Comparison of ENCODE assay signal across 11 mouse cellular contexts in the genomic region with DNA sequence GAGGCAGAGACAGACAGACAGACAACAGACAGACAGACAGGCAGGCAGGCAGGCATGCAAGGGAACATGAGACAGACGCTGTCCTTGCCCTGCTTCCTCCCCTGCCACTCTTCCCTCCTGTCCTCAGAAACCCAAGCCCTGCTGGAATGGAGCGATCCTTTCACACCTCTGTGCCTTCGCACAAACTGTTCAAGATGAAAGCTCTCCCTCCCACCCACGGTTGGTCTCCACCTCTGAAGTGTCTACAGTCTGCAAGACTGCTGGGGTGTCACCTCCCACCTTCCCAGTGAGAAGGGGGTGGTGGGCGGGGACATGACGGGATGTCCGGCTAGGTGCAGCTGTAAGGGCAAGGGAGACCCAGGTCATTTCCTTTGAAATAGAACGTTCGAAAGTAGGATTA. TPM values are rescaled to one million over a fixed set of nuclear protein-coding genes. Genes with fewer than 3 reads are reported as not detected.
DNase-seq lines count a peak whose midpoint lies in the region.
"Had no signal": no experiment of that assay in that cellular context is flagged by ENCODE, and none has a peak within 500 bp of the region (broad histone marks: within the 10 kb centered on the region; RNA-seq: fewer than 3 reads in every experiment).

No protein-coding gene starts in this region.

- H3K9me3 ChIP-seq in heart, embryonic 10.5 days = no peaks in the 10 kb centered on the region
- H3K9me3 ChIP-seq: limb, embryonic 12.5 days had no signal

- H3K27me3 ChIP-seq in heart, embryonic 10.5 days (ENCODE audit: insufficient read depth, poor library complexity, severe bottlenecking) = no peaks in the 10 kb centered on the region

- no peak for DNase-seq in heart, embryonic 10.5 days (ENCODE audit: low spot score)
- DNase-seq in heart, postnatal 10 days = no peak
- DNase-seq in left cerebral cortex, adult 18-20 months (ENCODE audit: low spot score in 2 of 2) = peak; percentile 59 to 78
- DNase-seq in left cerebral cortex, adult 11 months (ENCODE audit: low spot score) = no peak
- DNase-seq in frontal cortex, postnatal 14 days (ENCODE audit: low spot score in 2 of 2) = peak; percentile 29 to 51
- DNase-seq in right cerebral cortex, postnatal 25 days = peak; percentile 36
- no peak for DNase-seq in urinary bladder, adult 18-20 months (ENCODE audit: low spot score in 2 of 2)
- no peak for DNase-seq in adrenal gland, postnatal 36 days
- DNase-seq: kidney, postnatal 36 days; lung, adult 18-20 months had no signal

- H3K36me3 ChIP-seq in heart, embryonic 10.5 days = no peaks in the 10 kb centered on the region
- H3K36me3 ChIP-seq: limb, embryonic 12.5 days had no signal

- WGBS in heart, embryonic 10.5 days = 31% methylated on average over 9 of the region's 9 CpGs

- intact Hi-C loops in heart, postnatal 10 days (cut with DNase I) = no loop called here

- H3K4me1 ChIP-seq in heart, embryonic 10.5 days = peaks cover 40% of the 10 kb centered on the region

- H3K4me3 ChIP-seq in heart, embryonic 10.5 days = no peak overlapping the region
- H3K4me3 ChIP-seq: limb, embryonic 12.5 days had no signal

- peak overlapping the region; percentile 67; the same call in 1 of the 2 replicates for H3K27ac ChIP-seq in heart, embryonic 10.5 days

RNA-seq across cellular contexts. Expression of a gene that starts 2.9 kb away (rescaled TPM):
- polyA plus RNA-seq in heart, embryonic 10.5 days (2016; fragmentation: Nextera tagmentation; extraction: Ambion mirVana) = 14.6 and 18.7 TPM in 2 replicates
- total RNA-seq in heart, postnatal 10 days (2021) = 10 to 100 TPM; 60.5 to 70.1 TPM
- 10 to 100 TPM; 41.5 to 43.6 TPM for total RNA-seq in left cerebral cortex, adult 18-20 months (2021)
- total RNA-seq in adrenal gland, postnatal 36 days (2021) = 10 to 100 TPM; 17.0 to 21.4 TPM

RNA-seq across cellular contexts. Expression of a gene that starts 29.1 kb away (rescaled TPM):
- polyA plus RNA-seq in heart, embryonic 10.5 days (2016; fragmentation: Nextera tagmentation; extraction: Ambion mirVana) = 126 and 148 TPM in 2 replicates
- total RNA-seq in heart, postnatal 10 days (2021) = 10 to 100 TPM; 70.8 to 74.4 TPM
- total RNA-seq in left cerebral cortex, adult 18-20 months (2021) = 10 to 100 TPM; 84.7 to 86.8 TPM
- 10 to 100 TPM; 73.9 to 81.7 TPM for total RNA-seq in adrenal gland, postnatal 36 days (2021)

RNA-seq across cellular contexts. Expression of a gene that starts 34.1 kb away (rescaled TPM):
- polyA plus RNA-seq in heart, embryonic 10.5 days (2016; fragmentation: Nextera tagmentation; extraction: Ambion mirVana) = 35.6 and 47.2 TPM in 2 replicates
- 10 to 100 TPM; 77.2 to 85.4 TPM for total RNA-seq in heart, postnatal 10 days (2021)
- total RNA-seq in left cerebral cortex, adult 18-20 months (2021) = under 1 TPM; 0.49 to 0.77 TPM
- total RNA-seq in adrenal gland, postnatal 36 days (2021) = 1 to 10 TPM; 2.7 to 2.8 TPM

Comparison
In these comparisons a context has a peak if more than half of its experiments do, and no peak if none do; other contexts are left out.
1. DNase-seq: peak in left cerebral cortex, adult 18-20 months (2 of 2), frontal cortex, postnatal 14 days (2 of 2) and right cerebral cortex, postnatal 25 days (single experiment); none in heart, embryonic 10.5 days (single experiment), heart, postnatal 10 days (0 of 2), left cerebral cortex, adult 11 months (single experiment), urinary bladder, adult 18-20 months (0 of 2) and adrenal gland, postnatal 36 days (0 of 2).
2. RNA of a gene that starts 34.1 kb away (total RNA-seq): 77.2 to 85.4 TPM in heart, postnatal 10 days; 2.7 to 2.8 TPM in adrenal gland, postnatal 36 days and 0.49 to 0.77 TPM in left cerebral cortex, adult 18-20 months; every median in the first group is over 10 times any median in the second.